Mouse (Mus musculus): ENCODE measurements around the gene Adat1.

- TF ChIP-seq CTCF (IDR thresholded peaks at IDR 0.05; ENCODE audit: borderline replicate concordance, insufficient read depth, low read length), result no peak
- TF ChIP-seq POLR2A (IDR thresholded peaks at IDR 0.05; ENCODE audit: low read depth, low read length), result no peak
These were observed 7.6 kb downstream of the Adat1 start for GRCm38 (mm10) chr8:111984511-111984910.
